Mouse (Mus musculus) embryonic fibroblast, embryonic 13.5 days (primary cell): ENCODE data around the gene Zfp661.

Experiments used
- CTCF ChIP-seq: IDR thresholded peaks from 2 replicates; pipeline ENCODE4 v1.5.1; 2011; ENCODE audit warnings: mild to moderate bottlenecking, control low read depth, low read length, moderate library complexity, borderline replicate concordance; ENCODE audit not compliant: insufficient read depth
- POLR2A ChIP-seq: IDR thresholded peaks from 2 replicates; pipeline ENCODE4 v1.6.1; 2011; ENCODE audit warnings: low read depth, mild to moderate bottlenecking, control low read depth, low read length, moderate library complexity

DNA sequence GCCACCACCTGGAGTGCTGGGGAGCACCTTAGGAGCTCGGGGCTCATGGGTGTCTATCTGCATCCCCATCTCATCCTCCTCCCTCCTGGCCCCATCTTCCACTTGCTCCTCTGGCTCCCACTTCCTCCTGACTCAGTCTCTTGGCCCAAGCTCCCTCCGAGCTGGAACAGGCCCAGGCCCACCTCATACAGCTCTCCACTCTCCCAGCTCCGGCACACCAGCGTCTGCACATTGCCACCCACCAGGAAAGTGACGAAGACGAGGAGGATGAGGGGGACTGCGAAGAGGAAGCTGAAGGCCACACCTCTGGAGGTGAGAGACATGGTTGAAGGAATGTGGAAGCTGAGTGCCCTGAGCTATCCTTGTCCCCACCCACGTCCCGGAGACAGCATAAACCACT, 51.5 kb downstream of the Zfp661 start:
- TF ChIP-seq CTCF (no peak), POLR2A (no peak)
